Mouse (Mus musculus) lung, postnatal 10 days (tissue): Measurements from ENCODE around the gene Emg1.
A peak's percentile ranks its signal among the peaks of the same experiment; 100 is the strongest.

Experiments used
- DNase-seq: peaks from one replicate; pipeline ENCODE4 v3.0.0; 2021

Gene Emg1

DNA sequence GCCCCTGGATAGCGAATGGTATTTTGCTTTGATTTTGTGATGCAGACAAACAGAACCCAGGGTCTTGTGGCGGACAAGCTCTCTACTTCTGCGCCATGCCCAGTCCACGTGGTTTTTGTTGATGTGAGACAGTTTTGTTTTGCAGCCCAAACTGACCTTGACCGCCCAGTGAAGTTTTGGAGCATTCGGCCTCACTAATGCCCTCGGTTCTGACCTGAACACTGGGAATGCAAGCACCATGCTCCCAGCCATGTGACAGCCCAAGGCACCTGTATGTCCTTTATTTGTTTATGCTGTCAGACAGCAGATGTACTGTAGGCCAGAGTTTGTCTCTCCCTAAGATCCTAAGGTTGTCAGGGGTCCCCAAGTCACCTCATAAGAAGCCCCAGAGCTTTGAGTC lies 37.4 kb downstream of the Emg1 start:
- DNase-seq = no peak

DNA sequence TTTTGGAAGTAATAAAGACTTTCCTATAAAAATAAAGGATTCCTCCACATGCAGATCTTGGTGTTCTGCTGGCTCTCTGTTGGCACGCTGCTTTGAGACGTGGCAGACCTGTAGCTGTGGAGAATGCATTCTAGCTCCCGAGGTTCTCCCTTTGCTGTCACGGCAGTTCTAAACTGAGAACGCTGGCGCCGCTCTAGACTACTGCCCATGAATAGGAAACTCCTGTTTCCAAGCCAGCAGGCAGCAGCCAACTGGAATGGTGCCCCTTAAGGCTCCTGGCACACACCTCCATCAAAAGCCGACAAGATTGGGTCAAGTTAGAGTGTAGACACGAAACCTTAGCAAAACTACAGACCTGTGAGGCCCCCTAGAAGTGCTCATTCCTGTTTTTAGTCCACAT lies 38.4 kb downstream of the Emg1 start:
- no peak for DNase-seq

DNA sequence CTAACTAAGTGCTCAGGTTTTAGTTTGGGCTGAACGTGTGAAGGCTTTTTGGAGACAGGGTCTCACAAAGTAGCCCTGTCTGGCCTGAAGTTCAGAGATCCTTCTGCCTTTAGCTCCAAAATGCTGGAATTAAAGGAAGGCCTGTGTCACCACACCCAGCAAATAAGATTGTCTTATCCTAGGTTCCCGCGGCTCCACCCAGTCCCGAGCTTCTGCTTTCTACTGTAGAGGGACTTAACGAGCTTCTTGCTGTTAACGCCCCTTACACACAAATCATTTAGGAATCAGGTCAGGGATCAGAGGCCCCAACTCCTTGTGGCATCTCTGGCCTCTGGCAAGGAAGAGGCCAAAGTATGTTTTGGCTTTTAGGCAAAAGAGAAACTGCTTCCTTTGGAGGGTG lies 39.9 kb downstream of the Emg1 start:
- DNase-seq = no peak

DNA sequence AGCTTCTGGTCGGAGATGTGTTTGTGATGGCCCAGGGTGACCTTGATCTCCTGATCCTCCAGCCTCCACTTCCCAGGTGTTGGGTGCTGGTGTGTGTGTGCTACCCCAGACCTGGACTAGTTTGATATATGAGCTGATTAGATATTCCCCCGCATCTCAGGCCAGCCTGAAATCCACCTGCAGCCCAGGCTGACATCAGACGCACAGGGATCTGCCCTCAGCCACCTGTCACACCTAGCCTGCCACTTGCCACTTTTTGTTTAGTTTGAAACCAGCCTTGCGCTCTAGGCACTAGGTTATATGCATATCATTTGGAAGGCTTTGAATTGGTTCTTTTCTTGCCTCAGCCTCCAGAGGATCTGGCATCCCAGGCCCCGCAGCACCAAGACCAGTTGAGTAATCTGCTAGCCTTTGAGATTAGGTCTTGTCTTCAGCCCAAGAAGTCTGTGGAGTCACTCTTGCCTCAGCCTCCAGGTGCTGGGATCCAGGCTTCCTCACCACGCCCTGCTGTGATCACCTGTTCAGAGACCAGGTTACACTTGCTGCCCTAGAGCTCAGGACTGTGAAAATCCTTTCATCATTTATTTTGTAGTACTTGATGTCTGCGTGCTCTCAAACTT lies 41.6 kb downstream of the Emg1 start:
- DNase-seq = no peak

DNA sequence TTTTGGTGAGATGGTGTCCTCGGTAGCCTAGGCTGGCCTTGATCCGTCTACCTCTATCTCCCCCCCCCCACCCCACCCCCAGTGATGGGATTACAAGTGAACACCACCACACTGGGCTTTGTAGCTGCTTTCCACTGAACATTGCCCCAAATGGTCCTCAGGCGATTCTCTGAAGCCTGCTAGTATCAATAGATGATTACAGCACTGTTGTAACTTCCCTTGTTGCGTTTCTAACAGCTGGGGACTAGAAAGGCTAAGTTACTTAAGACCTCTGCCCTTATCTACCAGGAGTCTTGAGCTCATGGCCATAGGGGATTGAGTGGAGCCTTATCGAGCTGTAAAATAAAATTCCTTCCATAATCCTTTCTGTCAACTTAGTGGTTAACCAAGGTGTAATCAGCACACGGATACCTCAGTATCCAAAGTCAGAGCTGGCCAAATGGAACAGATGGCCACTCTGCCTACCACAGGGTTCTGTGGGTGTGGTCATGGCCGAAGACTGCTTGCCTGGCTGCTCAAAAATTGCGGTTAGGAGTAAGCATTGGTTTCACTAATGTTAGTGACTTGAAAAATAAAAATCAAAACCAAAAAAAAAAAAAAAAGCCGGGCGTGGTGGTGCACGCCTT lies 42.6 kb downstream of the Emg1 start:
- DNase-seq = no peak

DNA sequence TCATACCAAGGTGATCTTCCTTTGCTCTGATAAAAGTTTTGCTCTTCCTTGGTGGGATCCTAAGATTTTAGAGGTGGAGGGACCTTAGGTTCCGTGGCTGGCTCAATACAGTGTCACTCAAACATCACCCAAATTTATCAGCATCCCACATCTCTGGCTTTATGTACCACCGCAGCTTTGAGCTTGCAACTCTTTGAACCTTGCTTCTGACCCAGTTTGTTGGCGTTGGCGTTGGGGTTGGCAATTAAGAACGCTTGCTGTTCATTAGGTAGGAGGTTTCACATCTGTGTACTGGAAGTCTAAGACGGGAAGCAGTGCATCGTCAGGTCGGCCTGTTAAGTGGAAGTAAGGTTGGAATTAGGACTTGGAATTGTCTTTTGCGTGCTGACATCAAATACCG lies 47.0 kb downstream of the Emg1 start:
- DNase-seq = no peak

DNA sequence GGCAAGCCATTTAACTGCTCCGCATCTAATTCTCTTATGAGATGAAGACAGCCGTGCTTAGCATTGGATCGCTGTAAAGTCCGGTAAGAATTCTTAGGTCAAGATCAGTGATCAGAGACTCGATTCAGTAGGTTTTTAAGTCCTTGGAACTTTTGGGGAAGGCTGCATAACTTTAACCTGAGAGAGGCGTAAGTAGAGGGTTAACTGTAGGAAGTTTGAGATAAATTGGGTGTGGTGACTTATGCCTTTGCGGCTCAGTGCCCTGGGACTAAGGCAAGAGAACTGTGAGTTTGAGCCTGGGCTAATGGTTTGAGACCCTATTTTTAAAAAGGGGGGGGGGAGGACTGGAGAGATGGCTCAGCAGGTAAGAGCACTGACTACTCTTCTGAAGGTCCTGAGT lies 47.7 kb downstream of the Emg1 start:
- no peak for DNase-seq

DNA sequence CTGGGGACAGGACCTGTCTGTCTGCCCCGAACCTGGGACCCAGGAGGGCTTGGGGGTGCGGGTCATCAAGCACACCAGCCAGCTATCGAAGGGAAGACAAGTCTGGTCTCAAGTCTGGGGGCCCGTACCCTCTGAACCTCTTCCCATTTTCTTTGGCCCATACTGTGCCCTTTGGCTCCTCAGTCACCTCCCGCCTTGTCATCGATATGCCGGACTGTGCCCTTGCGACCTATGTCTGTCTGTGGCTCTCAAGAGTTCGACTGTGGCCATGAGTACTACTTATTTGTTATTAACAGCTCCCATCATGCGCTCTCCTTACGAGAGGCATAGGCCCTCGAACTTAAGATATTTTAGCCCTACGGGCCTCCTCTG lies 48.6 kb downstream of the Emg1 start:
- DNase-seq = no peak

DNA sequence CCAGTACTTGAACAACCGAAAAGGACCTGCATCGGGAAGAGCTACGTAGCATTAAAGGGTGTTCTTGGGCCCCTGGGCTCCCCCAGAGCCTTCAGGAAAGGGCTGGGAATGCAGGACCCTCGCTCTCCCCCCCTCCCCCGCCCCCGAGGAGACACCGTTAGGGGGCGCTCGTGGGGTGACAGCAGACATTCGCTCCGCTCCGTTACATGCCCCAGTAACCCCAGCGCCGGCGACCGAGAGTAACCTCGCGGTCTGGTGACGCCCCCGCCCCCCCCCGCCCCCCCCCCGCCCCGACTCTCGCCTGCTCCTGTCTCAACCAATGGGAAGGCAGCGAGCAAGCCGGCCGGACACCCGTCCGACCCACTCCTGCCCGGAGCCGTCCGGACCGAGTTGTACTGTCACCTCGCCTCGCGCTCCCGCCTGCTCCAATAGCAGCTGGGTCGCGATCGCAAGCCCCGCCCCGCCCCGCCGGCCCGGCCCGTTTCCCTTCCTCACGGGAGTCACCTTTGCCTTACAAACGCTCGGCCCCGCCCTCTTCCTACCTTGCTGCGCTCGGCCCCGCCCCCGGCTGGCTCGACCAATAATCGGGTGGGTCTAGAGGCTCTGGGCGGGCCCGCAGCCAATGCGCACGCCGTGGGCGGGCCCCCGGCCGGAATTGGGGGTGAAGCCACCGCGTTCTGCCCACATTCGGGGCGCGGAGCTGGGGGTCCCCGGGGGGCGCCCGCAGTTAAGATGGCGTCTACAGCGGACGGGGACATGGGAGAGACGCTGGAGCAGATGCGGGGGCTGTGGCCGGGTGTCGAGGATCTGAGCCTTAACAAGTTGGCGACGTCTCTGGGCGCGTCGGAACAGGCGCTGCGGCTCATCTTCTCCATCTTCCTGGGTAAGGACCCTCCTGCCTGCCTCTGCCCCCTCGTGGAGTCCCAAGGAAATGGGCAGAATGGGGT lies 49.2 kb downstream of the Emg1 start, which contains the start of gene Lpcat3:
TSS of gene Lpcat3 (plus strand) at position 551 of the 947 bp plus-strand sequence.
- peak; percentile 99 for DNase-seq

DNA sequence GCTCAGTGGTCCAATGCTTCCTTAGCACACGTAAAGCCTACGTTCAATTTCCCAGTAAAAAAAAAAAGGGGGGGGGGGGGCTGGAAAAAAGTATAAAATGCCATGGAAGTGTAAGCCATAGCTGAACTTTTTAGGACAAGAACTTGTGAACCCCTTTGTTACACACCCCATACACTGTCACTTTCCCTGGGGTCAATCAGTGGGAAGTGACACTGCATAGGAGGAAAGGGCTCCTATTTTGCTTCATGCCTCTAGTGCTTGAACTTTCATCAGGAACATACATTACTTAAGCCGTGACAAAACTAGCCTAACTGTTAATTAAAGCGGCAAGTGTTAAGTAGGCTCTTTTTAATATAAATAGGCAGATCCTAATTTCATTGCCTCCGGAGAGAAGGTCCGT lies 50.0 kb downstream of the Emg1 start:
- DNase-seq = no peak

DNA sequence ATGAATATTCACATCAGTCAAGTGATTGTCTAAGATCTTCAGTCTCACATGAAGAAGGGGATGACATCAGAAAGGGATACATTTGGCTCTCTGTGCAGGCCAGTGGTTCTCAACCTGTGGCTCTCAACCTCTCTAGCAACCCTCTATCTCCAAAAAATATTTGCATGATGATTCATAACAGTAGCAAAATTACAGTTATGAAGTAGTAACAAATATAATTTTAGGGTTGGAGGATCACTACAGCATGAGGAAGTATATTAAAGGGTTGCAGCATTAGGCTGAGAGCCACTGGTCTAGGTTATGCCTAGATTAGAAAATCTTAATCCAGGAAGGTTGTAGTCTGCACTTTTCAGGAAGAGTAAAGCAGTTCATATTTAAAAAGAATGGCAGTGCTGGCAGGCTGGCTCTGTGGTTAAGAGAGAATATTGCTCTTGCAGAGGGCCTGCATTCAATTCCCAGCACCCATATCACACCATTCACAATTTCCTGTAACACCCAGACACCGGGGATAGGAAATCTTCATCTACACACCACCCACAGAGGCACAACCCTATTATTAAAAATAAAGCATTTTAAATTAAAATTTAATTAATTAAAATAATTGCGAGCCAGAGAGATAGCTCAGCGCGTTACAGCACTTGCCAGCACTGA lies 50.7 kb downstream of the Emg1 start:
- DNase-seq = no peak

DNA sequence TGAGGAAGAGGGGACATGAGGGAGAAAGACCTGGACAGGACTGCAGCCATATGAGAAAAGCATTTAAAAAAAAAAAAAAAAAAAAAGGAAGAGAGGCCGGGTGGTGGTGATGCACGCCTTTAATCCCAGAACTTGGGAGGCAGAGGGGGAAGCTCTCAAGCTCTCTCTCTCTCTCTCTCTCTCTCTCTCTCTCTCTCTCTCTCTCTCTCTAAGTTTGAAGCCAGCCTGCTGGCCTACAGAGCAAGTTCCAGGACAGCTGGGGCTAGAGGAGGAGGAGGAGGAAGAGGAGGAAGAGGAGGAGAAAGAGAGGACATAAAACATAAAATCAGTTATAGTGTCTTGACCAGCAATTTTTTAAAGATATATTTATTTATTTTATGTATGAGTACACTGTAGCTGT lies 53.9 kb downstream of the Emg1 start:
- DNase-seq = no peak

DNA sequence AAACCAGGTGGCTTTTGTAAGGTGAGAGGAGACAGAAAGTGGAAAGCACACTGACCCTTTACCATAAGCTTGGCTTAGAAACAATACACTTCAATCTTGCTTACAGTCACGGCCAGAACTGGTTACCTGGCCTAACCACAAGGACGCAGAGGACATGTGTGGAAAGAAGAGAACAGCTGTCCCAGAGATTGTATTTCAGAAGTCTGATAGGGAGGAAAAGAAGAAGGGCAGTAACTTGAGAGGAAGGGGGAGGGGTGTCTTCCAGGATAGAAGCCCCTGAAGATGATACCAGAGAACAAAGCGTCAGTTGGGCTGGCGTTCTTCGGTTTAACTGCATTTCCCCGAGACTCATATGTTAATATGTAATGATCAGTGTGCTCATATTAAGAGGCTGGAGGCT lies 56.1 kb downstream of the Emg1 start:
- DNase-seq = no peak
